In the genomic region with DNA sequence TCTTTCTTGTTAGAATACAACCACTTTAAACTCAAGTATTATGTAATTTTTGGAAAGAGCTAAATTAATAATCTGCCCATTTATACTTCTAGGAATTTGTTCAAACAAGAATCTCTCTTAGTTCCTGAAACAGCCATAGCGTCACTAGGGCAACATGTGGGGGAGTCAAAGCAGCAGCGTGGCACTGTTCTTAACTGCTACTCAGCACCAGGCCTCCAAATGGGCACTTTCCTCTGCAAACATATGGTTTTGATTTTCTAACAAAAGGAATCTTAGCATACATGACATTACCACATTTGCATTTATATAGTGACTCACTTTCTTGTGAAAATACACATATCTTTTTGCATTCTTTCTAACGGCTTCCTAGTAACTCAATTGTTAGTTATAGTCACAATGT, we compare ENCODE assay signal across 24 mouse cellular contexts. TPM values are rescaled to one million over a fixed set of nuclear protein-coding genes. Genes with fewer than 3 reads are reported as not detected.
DNase-seq lines count a peak whose midpoint lies in the region; ATAC-seq and TF ChIP-seq lines count a peak whose summit lies in the region.
"Had no signal": no experiment of that assay in that cellular context is flagged by ENCODE, and none has a peak within 500 bp of the region (broad histone marks: within the 10 kb centered on the region; RNA-seq: fewer than 3 reads in every experiment).

No protein-coding gene starts in this region.

- ATAC-seq in lung, postnatal 0 days: no peak
- no peak for ATAC-seq in activated CD4-positive, CD25-positive, alpha-beta regulatory T cell, adult 4 months
- ATAC-seq: forebrain, embryonic 16.5 days; hindbrain, embryonic 16.5 days; inflammation-experienced regulatory T-cells, adult 6 months had no signal

- H3K9ac ChIP-seq in lung, postnatal 0 days (replicated peaks; ENCODE audit: low read depth): no peak overlapping the region
- H3K9ac ChIP-seq: embryonic facial prominence, embryonic 15.5 days; hindbrain, embryonic 12.5 days had no signal

- no peak for TF ChIP-seq CTCF in lung, postnatal 0 days (IDR thresholded peaks at IDR 0.05)
- no peak for TF ChIP-seq CTCF in lung, adult 2 months (IDR thresholded peaks at IDR 0.05; ENCODE audit: insufficient read depth, low read length)
- no peak for TF ChIP-seq CTCF in embryonic fibroblast, embryonic 13.5 days (IDR thresholded peaks at IDR 0.05; ENCODE audit: borderline replicate concordance, insufficient read depth, low read length)

- H3K27ac ChIP-seq in lung, postnatal 0 days (ENCODE audit: low read length): no peak overlapping the region
- peak overlapping the region; percentile 86 for H3K27ac ChIP-seq in embryonic fibroblast, embryonic 13.5 days (ENCODE audit: insufficient read depth, low read length)
- H3K27ac ChIP-seq: embryonic facial prominence, embryonic 15.5 days; heart, embryonic 10.5 days; hindbrain, embryonic 12.5 days had no signal

- H3K4me1 ChIP-seq in lung, postnatal 0 days (ENCODE audit: insufficient read depth, low read depth, low read length): no peaks in the 10 kb centered on the region
- H3K4me1 ChIP-seq in lung, adult 2 months (ENCODE audit: control insufficient read depth, insufficient read depth, low read length): peaks cover 2% of the 10 kb centered on the region; the same call in 1 of the 2 replicates
- peaks cover 10% of the 10 kb centered on the region for H3K4me1 ChIP-seq in embryonic fibroblast, embryonic 13.5 days (ENCODE audit: control insufficient read depth, insufficient read depth, low read length)
- H3K4me1 ChIP-seq: embryonic facial prominence, embryonic 15.5 days; heart, embryonic 10.5 days; hindbrain, embryonic 12.5 days had no signal

- no peak overlapping the region for H3K4me2 ChIP-seq in lung, postnatal 0 days (replicated peaks; ENCODE audit: low read depth, low read length)
- H3K4me2 ChIP-seq: embryonic facial prominence, embryonic 15.5 days; hindbrain, embryonic 12.5 days had no signal

- DNase-seq in frontal cortex, adult 2 months (ENCODE audit: extremely low spot score in 1 of 2, low spot score in 1 of 2): peak; percentile 38 to 63
- DNase-seq in frontal cortex, postnatal 14 days (ENCODE audit: low spot score in 2 of 2): no peak
- DNase-seq in lung, postnatal 0 days (ENCODE audit: low spot score): peak; percentile 27
- no peak for DNase-seq in lung, adult 2 months
- peak; percentile 79 for DNase-seq in NIH3T3 (ENCODE audit: low read depth)
- DNase-seq: adrenal gland, postnatal 10 days; cerebellum, adult 11-12 months; cerebellum, adult 9-10 months; cerebellum, postnatal 25 days; gastrocnemius, postnatal 10 days; heart, adult 18-20 months; heart, postnatal 10 days; heart, postnatal 4 days had no signal

- H3K36me3 ChIP-seq in lung, postnatal 0 days (ENCODE audit: insufficient read depth, low read length): no peaks in the 10 kb centered on the region
- H3K36me3 ChIP-seq: embryonic facial prominence, embryonic 15.5 days; heart, embryonic 10.5 days; hindbrain, embryonic 12.5 days had no signal

- H3K4me3 ChIP-seq in lung, postnatal 0 days (ENCODE audit: low read depth, low read length): no peak overlapping the region
- H3K4me3 ChIP-seq in lung, adult 2 months (replicated peaks; ENCODE audit: extremely low read depth, low read depth, low read length): no peak overlapping the region
- H3K4me3 ChIP-seq in embryonic fibroblast, embryonic 13.5 days (ENCODE audit: insufficient read depth, low read length): no peak overlapping the region
- H3K4me3 ChIP-seq: embryonic facial prominence, embryonic 15.5 days; heart, embryonic 10.5 days; hindbrain, embryonic 12.5 days had no signal

- H3K9me3 ChIP-seq in lung, postnatal 0 days (ENCODE audit: low read length): no peaks in the 10 kb centered on the region
- H3K9me3 ChIP-seq: embryonic facial prominence, embryonic 15.5 days; heart, embryonic 10.5 days; hindbrain, embryonic 12.5 days had no signal

- 63% methylated on average over 3 of the region's 3 CpGs for WGBS in lung, postnatal 0 days
- WGBS in lung, adult 2 months: 65% methylated on average over 3 of the region's 3 CpGs

- no peak for TF ChIP-seq POLR2A in lung, adult 2 months (IDR thresholded peaks at IDR 0.05; ENCODE audit: borderline replicate concordance, extremely low read depth, low read depth, low read length)
- TF ChIP-seq POLR2A in embryonic fibroblast, embryonic 13.5 days (IDR thresholded peaks at IDR 0.05; ENCODE audit: low read depth, low read length): no peak

- TF ChIP-seq EP300 in lung, postnatal 0 days (IDR thresholded peaks at IDR 0.05): no peak

- no peaks in the 10 kb centered on the region for H3K27me3 ChIP-seq in lung, postnatal 0 days (replicated peaks; ENCODE audit: insufficient read depth, low read length)
- H3K27me3 ChIP-seq: embryonic facial prominence, embryonic 15.5 days; hindbrain, embryonic 12.5 days had no signal

RNA-seq across cellular contexts. Expression of gene Mgat1, which starts 11.2 kb away (rescaled TPM):
- polyA plus RNA-seq in frontal cortex, adult 2 months (2012; rRNA removed): 58.5 and 65.0 TPM in 2 replicates
- polyA plus RNA-seq in lung, postnatal 0 days (2015; fragmentation: Nextera tagmentation; extraction: Ambion mirVana): 90.2 and 94.5 TPM in 2 replicates
- 216 and 218 TPM in 2 replicates for polyA plus RNA-seq in lung, adult 2 months (2012; rRNA removed)
- 79.0 and 92.6 TPM in 2 replicates for polyA plus RNA-seq in embryonic fibroblast, embryonic 13.5 days (2011; ENCODE audit: insufficient read length, low read depth, missing spikeins)
- polyA plus RNA-seq in activated CD4-positive, CD25-positive, alpha-beta regulatory T cell, adult 4 months (2017; shearing (Covaris generic)): 10 to 100 TPM; 55.3 to 85.9 TPM

RNA-seq across cellular contexts. Expression of gene Zfp62, which starts 29.7 kb away (rescaled TPM):
- 24.2 and 26.4 TPM in 2 replicates for polyA plus RNA-seq in frontal cortex, adult 2 months (2012; rRNA removed)
- 19.6 and 21.5 TPM in 2 replicates for polyA plus RNA-seq in lung, postnatal 0 days (2015; fragmentation: Nextera tagmentation; extraction: Ambion mirVana)
- polyA plus RNA-seq in lung, adult 2 months (2012; rRNA removed): 1.5 and 3.0 TPM in 2 replicates
- polyA plus RNA-seq in embryonic fibroblast, embryonic 13.5 days (2011; ENCODE audit: insufficient read length, low read depth, missing spikeins): 48.0 and 66.0 TPM in 2 replicates
- 10 to 100 TPM; 47.9 to 54.3 TPM for polyA plus RNA-seq in activated CD4-positive, CD25-positive, alpha-beta regulatory T cell, adult 4 months (2017; shearing (Covaris generic))

RNA-seq across cellular contexts. Expression of gene Olfr1393, which starts 45.3 kb away (rescaled TPM):
- 0.48 and 0.57 TPM in 2 replicates for polyA plus RNA-seq in frontal cortex, adult 2 months (2012; rRNA removed)
- not detected in 2 replicates for polyA plus RNA-seq in lung, postnatal 0 days (2015; fragmentation: Nextera tagmentation; extraction: Ambion mirVana)
- not detected in 2 replicates for polyA plus RNA-seq in lung, adult 2 months (2012; rRNA removed)
- polyA plus RNA-seq in embryonic fibroblast, embryonic 13.5 days (2011; ENCODE audit: insufficient read length, low read depth, missing spikeins): 0.23 TPM in 1 of 2 replicates, not detected in the other
- polyA plus RNA-seq in activated CD4-positive, CD25-positive, alpha-beta regulatory T cell, adult 4 months (2017; shearing (Covaris generic)): not detected
- polyA plus RNA-seq: forebrain, embryonic 11.5 days; forebrain, embryonic 16.5 days; heart, embryonic 10.5 days; hindbrain, embryonic 12.5 days; inflammation-experienced regulatory T-cells, adult 6 months had no signal

RNA-seq across cellular contexts. Expression of gene Btnl9, which starts 45.8 kb away (rescaled TPM):
- 0.02 TPM in 1 of 2 replicates, not detected in the other for polyA plus RNA-seq in frontal cortex, adult 2 months (2012; rRNA removed)
- 0.56 and 0.82 TPM in 2 replicates for polyA plus RNA-seq in lung, postnatal 0 days (2015; fragmentation: Nextera tagmentation; extraction: Ambion mirVana)
- polyA plus RNA-seq in lung, adult 2 months (2012; rRNA removed): 1.6 and 2.1 TPM in 2 replicates
- not detected in 2 replicates for polyA plus RNA-seq in embryonic fibroblast, embryonic 13.5 days (2011; ENCODE audit: insufficient read length, low read depth, missing spikeins)
- not detected for polyA plus RNA-seq in activated CD4-positive, CD25-positive, alpha-beta regulatory T cell, adult 4 months (2017; shearing (Covaris generic))
- polyA plus RNA-seq: cortical plate, adult 2 months; forebrain, embryonic 16.5 days had no signal

RNA-seq across cellular contexts. Expression of gene Olfr1392, which starts 52.3 kb away (rescaled TPM):
- polyA plus RNA-seq in frontal cortex, adult 2 months (2012; rRNA removed): 0.11 and 0.18 TPM in 2 replicates
- 0.05 TPM in 1 of 2 replicates, not detected in the other for polyA plus RNA-seq in lung, postnatal 0 days (2015; fragmentation: Nextera tagmentation; extraction: Ambion mirVana)
- polyA plus RNA-seq in lung, adult 2 months (2012; rRNA removed): 0.09 TPM in 1 of 2 replicates, not detected in the other
- not detected in 2 replicates for polyA plus RNA-seq in embryonic fibroblast, embryonic 13.5 days (2011; ENCODE audit: insufficient read length, low read depth, missing spikeins)
- polyA plus RNA-seq in activated CD4-positive, CD25-positive, alpha-beta regulatory T cell, adult 4 months (2017; shearing (Covaris generic)): not detected
- polyA plus RNA-seq: embryonic facial prominence, embryonic 15.5 days; forebrain, embryonic 11.5 days; forebrain, embryonic 16.5 days; heart, embryonic 10.5 days; heart, embryonic 14.5 days; hindbrain, embryonic 12.5 days; inflammation-experienced regulatory T-cells, adult 6 months had no signal

Comparison
In these comparisons a context has a peak if more than half of its experiments do, and no peak if none do; other contexts are left out.
1. DNase-seq: peak in frontal cortex, adult 2 months (2 of 2), lung, postnatal 0 days (single experiment) and NIH3T3 (single experiment); none in frontal cortex, postnatal 14 days (0 of 2) and lung, adult 2 months (single experiment).